Mouse (Mus musculus): Measurements from ENCODE around the gene Arhgap15. TPM values are rescaled to one million over a fixed set of nuclear protein-coding genes. Genes with fewer than 3 reads are reported as not detected.

Gene Arhgap15
- total and polyA plus RNA-seq, 3 experiments = 1.5 to 2.8 TPM; not detected in 1

- H3K79me2 ChIP-seq (ENCODE audit: control insufficient read depth, insufficient read depth, low read length, poor library complexity) = no peaks in the 10 kb centered on the region
- no peak overlapping the region for H3K27ac ChIP-seq (ENCODE audit: control insufficient read depth, low read depth, low read length)
- no peak for DNase-seq (ENCODE audit: low read depth, low spot score)
- H3K27me3 ChIP-seq (ENCODE audit: control insufficient read depth in 1 of 2, insufficient read depth in 2 of 2, low read length in 2 of 2) = no peaks in the 10 kb centered on the region
- no peaks in the 10 kb centered on the region for H3K36me3 ChIP-seq (ENCODE audit: control insufficient read depth in 1 of 2, insufficient read depth in 2 of 2, low read length in 2 of 2)
- TF ChIP-seq TCF12 (IDR thresholded peaks at IDR 0.05; ENCODE audit: low read depth, low read length) = no peak
- no peak for TF ChIP-seq GATA1 (IDR thresholded peaks at IDR 0.05; ENCODE audit: low read depth, low read length)
- TF ChIP-seq HCFC1 (IDR thresholded peaks at IDR 0.05; ENCODE audit: low read depth, low read length) = no peak
- no peak for TF ChIP-seq MAX (IDR thresholded peaks at IDR 0.05; ENCODE audit: low read length)
- no peak for TF ChIP-seq ZMIZ1 (IDR thresholded peaks at IDR 0.05; ENCODE audit: low read depth, low read length)
- no peak for TF ChIP-seq RAD21 (IDR thresholded peaks at IDR 0.05; ENCODE audit: low read depth, low read length)
- TF ChIP-seq E2F4 (IDR thresholded peaks at IDR 0.05; ENCODE audit: borderline replicate concordance, low read depth, low read length) = no peak
- TF ChIP-seq GABPA (IDR thresholded peaks at IDR 0.05; ENCODE audit: low read depth, low read length) = no peak
- no peak for TF ChIP-seq CTCF (IDR thresholded peaks at IDR 0.05 in 2 of 3, conservative IDR thresholded peaks at IDR 0.05 in 1 of 3; ENCODE audit: control insufficient read depth in 1 of 3, insufficient read depth in 1 of 3, low read depth in 2 of 3, low read length in 3 of 3, poor library complexity in 1 of 3, severe bottlenecking in 1 of 3)
- no peak for TF ChIP-seq EP300 (IDR thresholded peaks at IDR 0.05; ENCODE audit: low read depth in 1 of 2, low read length in 2 of 2)
- no peak for TF ChIP-seq KAT2A (conservative IDR thresholded peaks at IDR 0.05; ENCODE audit: low read depth, low read length)
- no peak for TF ChIP-seq TAL1 (IDR thresholded peaks at IDR 0.05; ENCODE audit: low read length)
- H3K9me3 ChIP-seq (replicated peaks; ENCODE audit: insufficient read depth, low read length) = no peaks in the 10 kb centered on the region
- H3K9ac ChIP-seq (ENCODE audit: control insufficient read depth, low read depth, low read length, poor library complexity, severe bottlenecking) = no peak overlapping the region
- no peak overlapping the region for H3K4me3 ChIP-seq (ENCODE audit: control insufficient read depth in 1 of 2, insufficient read depth in 1 of 2, low read depth in 2 of 2, low read length in 2 of 2)
- no peaks in the 10 kb centered on the region for H3K4me1 ChIP-seq (ENCODE audit: control insufficient read depth in 1 of 2, insufficient read depth in 2 of 2, low read length in 2 of 2)
These were observed 688.0 kb downstream of the Arhgap15 start for GRCm38 (mm10) chr2:44436652-44437051.

GRCm38 (mm10) chr2:44437496-44438057 is 689.0 kb downstream of the Arhgap15 start:
- Histone ChIP-seq H3K27ac (ENCODE audit: control insufficient read depth, low read depth, low read length) (no peak overlapping the region), H3K9me3 (replicated peaks; ENCODE audit: insufficient read depth, low read length) (no peaks in the 10 kb centered on the region), H3K4me3 (ENCODE audit: control insufficient read depth in 1 of 2, insufficient read depth in 1 of 2, low read depth in 2 of 2, low read length in 2 of 2) (no peak overlapping the region), H3K9ac (ENCODE audit: control insufficient read depth, low read depth, low read length, poor library complexity, severe bottlenecking) (no peak overlapping the region), H3K27me3 (ENCODE audit: control insufficient read depth in 1 of 2, insufficient read depth in 2 of 2, low read length in 2 of 2) (no peaks in the 10 kb centered on the region), H3K79me2 (ENCODE audit: control insufficient read depth, insufficient read depth, low read length, poor library complexity) (no peaks in the 10 kb centered on the region), H3K36me3 (ENCODE audit: control insufficient read depth in 1 of 2, insufficient read depth in 2 of 2, low read length in 2 of 2) (no peaks in the 10 kb centered on the region), H3K4me1 (ENCODE audit: control insufficient read depth in 1 of 2, insufficient read depth in 2 of 2, low read length in 2 of 2) (no peaks in the 10 kb centered on the region)
- TF ChIP-seq ZKSCAN1 (IDR thresholded peaks at IDR 0.05; ENCODE audit: low read depth, low read length) (no peak), USF1 (IDR thresholded peaks at IDR 0.05; ENCODE audit: low read depth, low read length) (no peak), TBP (IDR thresholded peaks at IDR 0.05; ENCODE audit: low read depth, low read length) (no peak), GABPA (IDR thresholded peaks at IDR 0.05; ENCODE audit: low read depth, low read length) (no peak), RAD21 (IDR thresholded peaks at IDR 0.05; ENCODE audit: low read depth, low read length) (no peak), MXI1 (IDR thresholded peaks at IDR 0.05; ENCODE audit: low read depth, low read length) (no peak), NELFE (IDR thresholded peaks at IDR 0.05; ENCODE audit: low read depth, low read length) (no peak), MEF2A (IDR thresholded peaks at IDR 0.05; ENCODE audit: extremely low read depth, insufficient replicate concordance, low read depth, low read length, poor library complexity, severe bottlenecking) (no peak), SMC3 (IDR thresholded peaks at IDR 0.05; ENCODE audit: low read depth, low read length) (no peak), MAFK (IDR thresholded peaks at IDR 0.05; ENCODE audit: borderline replicate concordance, low read depth, low read length) (no peak), RCOR1 (IDR thresholded peaks at IDR 0.05; ENCODE audit: low read depth, low read length) (no peak), NRF1 (IDR thresholded peaks at IDR 0.05; ENCODE audit: insufficient read depth, low read depth, low read length, poor library complexity, severe bottlenecking) (no peak), TAL1 (IDR thresholded peaks at IDR 0.05; ENCODE audit: low read length) (no peak), KAT2A (conservative IDR thresholded peaks at IDR 0.05; ENCODE audit: low read depth, low read length) (no peak), UBTF (IDR thresholded peaks at IDR 0.05; ENCODE audit: borderline replicate concordance, insufficient read depth, low read depth, low read length) (no peak), POLR2AphosphoS5 (IDR thresholded peaks at IDR 0.05; ENCODE audit: borderline replicate concordance, low read depth, low read length) (no peak)
- DNase-seq (ENCODE audit: low read depth, low spot score) = no peak
